Mouse (Mus musculus): ENCODE results near the gene Atp5g1.

Gene Atp5g1

GRCm38 (mm10) chr11:96073295-96073993, 2.0 kb downstream of the Atp5g1 start:
- DNase-seq (ENCODE audit: low spot score), result no peak

GRCm38 (mm10) chr11:96071013-96071412, 4.5 kb downstream of the Atp5g1 start:
- no peak for DNase-seq (ENCODE audit: low spot score)

DNA sequence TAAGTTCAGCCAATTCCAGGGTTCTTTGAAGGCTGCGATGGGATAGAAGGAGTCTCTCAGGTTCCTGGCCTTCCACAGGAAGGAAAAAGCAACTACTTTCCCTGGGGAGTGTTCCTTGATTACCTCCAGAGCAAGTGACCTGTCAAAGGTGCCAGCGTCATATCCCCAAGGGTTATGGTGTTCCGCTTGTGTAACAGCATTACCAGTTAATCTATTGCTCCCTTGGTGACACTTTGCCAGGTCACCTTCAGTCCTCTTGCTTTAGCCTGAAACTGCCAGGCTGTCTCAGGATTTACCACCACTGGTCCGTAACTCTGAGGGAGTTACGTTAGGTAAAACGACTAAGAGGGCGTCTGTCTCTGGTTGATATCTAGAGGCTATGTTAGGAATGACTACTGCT, 5.1 kb downstream of the Atp5g1 start:
- DNase-seq (ENCODE audit: low spot score), result no peak

DNA sequence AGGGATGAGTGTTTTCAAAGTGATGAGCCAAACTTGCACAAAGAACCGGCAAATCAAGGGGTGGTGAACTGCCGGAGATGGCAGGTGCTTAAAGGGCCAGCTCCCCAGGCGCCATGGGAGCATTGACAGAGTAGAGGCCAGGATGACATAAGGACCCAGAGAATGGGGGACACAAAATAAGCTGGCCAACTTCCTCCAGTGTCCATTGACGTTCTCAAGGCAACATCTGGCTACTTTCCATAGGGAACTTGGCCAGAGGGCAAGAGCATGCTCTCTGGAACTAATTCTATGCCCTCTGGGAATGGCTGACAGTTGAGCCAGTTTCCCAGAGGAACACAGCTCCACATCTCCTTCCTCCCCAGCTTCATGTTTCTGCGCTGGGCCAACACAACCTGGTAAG, 7.2 kb downstream of the Atp5g1 start:
- no peak for DNase-seq (ENCODE audit: low spot score)

DNA sequence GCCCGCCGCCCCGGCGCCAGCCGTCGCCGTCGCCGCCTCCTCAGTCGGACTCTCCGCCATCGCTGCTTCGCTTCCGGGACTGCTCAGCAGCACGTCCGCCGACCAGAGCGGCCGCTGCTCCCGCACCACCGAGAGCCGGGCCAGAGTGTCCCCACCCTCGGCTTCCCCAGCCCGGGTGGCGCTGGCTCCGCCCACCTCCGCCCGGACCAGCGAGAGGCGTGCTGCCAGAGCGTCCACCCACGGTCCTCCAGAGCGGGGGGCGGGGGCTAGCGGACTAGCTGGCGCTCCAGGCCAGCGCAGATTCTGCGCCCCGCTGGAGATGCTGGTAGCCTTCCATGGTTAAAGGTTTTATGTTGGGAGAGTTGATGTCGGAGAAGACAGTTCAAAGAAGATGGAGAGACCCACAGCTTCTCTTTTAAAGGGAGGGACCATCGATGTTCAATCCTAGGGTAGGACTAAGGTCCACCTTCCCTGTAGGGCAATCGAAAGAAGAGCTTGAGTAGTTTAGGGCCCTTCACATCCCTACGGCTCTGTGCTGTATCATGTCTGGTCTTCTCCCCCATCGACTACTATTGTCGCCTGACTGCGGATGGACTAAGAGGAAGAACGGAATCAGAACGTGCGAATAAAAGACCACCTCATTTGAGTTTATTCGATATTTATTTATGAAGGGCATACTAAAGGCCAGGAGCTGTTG, 10.1 kb downstream of the Atp5g1 start, which contains the start of gene Ube2z:
Gene Ube2z, minus strand, starts transcription at position 174 of the 697 bp plus-strand sequence.
- peak; percentile 97 for DNase-seq (ENCODE audit: low spot score)

DNA sequence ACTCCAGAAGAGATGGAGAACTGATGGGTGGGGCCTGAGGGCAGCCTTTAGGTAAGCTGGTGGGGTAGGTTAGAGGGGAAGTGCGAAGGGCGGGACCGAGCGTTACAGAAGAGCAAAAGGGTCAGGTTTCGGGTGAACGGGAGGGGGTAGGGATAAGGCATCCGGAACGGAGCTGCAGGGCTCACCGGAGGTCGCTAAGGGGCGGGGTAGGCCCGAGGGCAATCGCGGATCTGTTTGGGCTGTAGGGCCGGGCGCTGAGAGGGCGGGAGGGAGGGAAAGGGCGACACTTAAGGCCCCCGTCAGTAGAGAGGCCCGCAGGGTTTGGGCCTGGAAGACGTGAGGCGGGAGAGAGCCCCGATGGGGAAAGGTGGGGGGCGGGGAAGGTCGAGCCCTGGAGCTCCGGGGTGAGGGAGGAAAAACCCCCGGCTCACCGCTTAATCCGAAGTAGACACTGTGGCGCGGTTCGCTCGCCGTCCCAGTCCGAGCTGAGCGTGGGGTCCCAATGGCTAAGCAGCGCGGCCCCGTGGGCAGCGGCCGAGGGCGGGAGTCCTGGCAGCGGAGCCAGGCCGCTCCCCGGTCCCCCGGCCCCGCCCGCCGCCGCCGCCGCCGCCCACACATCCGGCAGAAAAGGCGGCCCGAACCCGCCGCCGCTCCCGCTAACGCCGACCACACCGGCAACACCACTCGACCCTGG, 10.8 kb downstream of the Atp5g1 start:
- DNase-seq (ENCODE audit: low spot score), result peak; percentile 66

GRCm38 (mm10) chr11:96058309-96058708, 17.2 kb downstream of the Atp5g1 start:
- no peak for DNase-seq (ENCODE audit: low spot score)

GRCm38 (mm10) chr11:96050854-96051253, 24.6 kb downstream of the Atp5g1 start:
- no peak for DNase-seq (ENCODE audit: low spot score)

DNA sequence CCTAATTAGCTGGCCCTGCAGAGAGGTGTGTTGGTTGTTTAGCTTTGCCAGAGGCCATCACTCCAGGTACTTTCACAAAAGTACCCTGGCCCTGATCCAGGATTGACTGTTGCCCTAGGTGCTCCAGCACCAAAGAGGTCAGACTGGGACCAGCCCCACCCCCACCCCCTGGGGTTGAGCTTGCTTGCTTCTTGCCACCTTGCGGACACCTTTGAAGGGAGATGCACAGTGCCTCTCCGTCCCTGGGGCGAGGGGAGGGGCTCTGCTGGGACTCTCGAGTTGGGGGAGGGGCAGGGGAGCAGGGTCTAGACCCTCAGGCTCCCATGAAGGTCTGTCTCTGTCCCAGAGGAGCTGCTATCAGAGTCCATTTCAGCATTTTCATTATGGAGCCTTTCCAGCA, 25.5 kb downstream of the Atp5g1 start:
- DNase-seq (ENCODE audit: low spot score), result no peak

DNA sequence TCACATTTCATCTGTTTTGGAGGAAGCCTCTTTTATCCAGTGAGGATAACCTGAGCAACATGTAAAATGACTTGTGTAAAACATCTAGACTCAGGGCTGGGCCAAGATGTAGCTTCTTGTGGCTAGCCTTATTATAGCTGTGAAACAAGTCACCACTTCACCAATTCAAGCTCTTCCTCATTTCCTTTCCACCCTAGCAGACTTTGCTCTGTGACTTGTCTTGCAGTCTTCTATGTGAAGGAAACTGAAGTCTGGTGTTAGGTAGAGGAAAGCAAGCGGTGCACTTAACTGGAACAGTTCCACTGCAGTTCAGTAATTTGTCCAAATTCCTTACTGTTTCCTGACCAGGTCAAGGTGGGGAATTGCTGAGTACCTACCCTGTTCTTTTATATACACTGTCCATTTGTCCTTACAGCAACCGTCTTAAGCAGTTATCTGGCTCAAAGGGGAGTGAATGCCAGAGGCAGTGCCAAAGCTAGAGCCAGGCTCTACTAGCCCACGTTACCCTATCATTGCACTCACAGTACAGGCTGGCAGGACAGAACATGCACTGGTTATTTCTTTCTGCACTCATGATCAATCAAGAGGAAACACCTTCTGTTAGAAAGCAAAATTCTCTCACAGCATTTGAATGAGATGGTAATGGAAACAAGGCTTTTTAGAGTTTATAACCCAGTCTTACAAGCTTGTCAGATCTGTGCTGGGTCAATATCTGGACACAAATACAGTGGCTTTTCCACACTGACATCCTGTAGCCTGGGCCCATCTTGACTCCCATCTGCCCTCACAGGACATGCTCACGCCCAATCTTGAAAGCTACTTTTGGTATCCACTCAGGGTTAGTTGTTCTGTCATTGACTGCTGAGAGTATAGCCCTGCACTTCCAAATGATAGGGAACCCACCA, 27.7 kb downstream of the Atp5g1 start:
- no peak for DNase-seq (ENCODE audit: low spot score)

GRCm38 (mm10) chr11:96046793-96047192, 28.7 kb downstream of the Atp5g1 start:
- no peak for DNase-seq (ENCODE audit: low spot score)

DNA sequence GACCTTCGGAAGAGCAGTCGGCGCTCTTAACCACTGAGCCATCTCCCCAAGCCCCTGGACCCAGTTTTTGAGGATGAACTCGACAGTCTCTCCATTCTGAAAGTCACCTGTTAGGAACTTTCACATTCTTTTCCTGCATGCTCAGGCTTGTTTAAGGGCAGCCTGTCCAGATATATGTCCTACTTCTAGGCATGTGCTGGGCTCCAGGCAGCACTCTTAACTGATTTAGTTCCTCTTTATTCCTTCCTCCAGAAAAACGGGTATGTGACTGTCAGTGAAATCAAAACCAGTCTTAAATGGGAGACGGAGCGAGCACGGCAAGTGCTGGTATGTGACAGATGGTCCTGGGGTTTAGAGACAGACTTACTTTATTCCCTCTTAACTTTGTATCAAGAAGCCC, 29.4 kb downstream of the Atp5g1 start:
- DNase-seq (ENCODE audit: low spot score), result no peak

GRCm38 (mm10) chr11:96044803-96045567, 30.5 kb downstream of the Atp5g1 start:
- no peak for DNase-seq (ENCODE audit: low spot score)

DNA sequence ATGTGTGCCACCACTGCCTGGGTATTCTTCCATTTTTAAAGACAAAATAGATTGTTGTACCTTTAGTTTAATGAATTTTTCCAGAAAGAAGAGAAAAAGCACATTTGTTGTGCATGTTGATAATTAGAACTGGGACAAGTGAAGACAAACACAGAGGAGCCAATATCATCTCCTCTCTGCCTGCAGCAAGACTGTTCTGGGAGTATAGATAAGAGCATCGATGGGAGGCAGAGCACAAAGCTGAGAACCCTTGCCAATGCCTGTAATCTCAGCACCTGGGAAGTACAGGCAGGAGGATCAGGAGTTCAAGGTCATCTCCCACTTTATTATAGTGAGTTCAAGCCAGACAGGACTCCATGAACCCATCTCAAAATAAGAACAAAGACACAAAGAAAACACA, 36.9 kb downstream of the Atp5g1 start:
- DNase-seq (ENCODE audit: low spot score), result no peak

- no peak for DNase-seq (ENCODE audit: low spot score)
Measured at GRCm38 (mm10) chr11:96037499-96037898, 38.0 kb downstream of the Atp5g1 start.

- no peak for DNase-seq (ENCODE audit: low spot score)
Measured at GRCm38 (mm10) chr11:96035133-96035532, 40.3 kb downstream of the Atp5g1 start.

GRCm38 (mm10) chr11:96034596-96035052, 40.8 kb downstream of the Atp5g1 start, which contains the start of gene Snf8:
Gene Snf8 (plus strand): TSS chr11:96034885.
- DNase-seq (ENCODE audit: low spot score), result peak; percentile 95

- no peak for DNase-seq (ENCODE audit: low spot score)
Measured at GRCm38 (mm10) chr11:96034116-96034515, 41.4 kb downstream of the Atp5g1 start.

- peak; percentile 51 for DNase-seq (ENCODE audit: low spot score)
Measured at GRCm38 (mm10) chr11:96033264-96033663, 42.2 kb downstream of the Atp5g1 start.

GRCm38 (mm10) chr11:96031701-96032100, 43.8 kb downstream of the Atp5g1 start:
- no peak for DNase-seq (ENCODE audit: low spot score)

DNA sequence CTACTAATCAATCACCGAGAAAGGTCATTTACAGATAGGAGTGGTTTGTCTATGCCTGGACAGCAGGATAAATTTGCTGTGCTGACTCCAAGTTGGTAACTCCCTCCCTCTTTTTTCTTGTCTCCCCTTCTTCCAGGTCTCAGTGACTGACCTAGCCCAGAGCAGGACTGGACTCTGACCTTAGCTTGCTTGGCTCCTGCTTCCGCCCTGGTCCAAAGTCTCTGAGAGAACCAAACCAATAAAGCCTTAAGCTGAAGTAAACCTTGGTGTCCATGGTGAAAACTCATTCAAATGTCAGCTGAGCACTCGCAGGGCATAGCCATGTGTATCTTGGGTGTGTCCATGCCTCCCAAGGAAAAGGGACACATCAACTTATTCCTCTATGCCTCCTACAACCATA, 44.9 kb downstream of the Atp5g1 start:
- no peak for DNase-seq (ENCODE audit: low spot score)
